Mouse (Mus musculus) embryonic facial prominence, embryonic 10.5 days (tissue): ENCODE measurements around the gene Cplx1. TPM values are rescaled to one million over a fixed set of nuclear protein-coding genes. Genes with fewer than 3 reads are reported as not detected.

ENCODE experiments used
- DNase-seq: peaks from one replicate; pipeline ENCODE4 v3.0.0-alpha.2; 2017; ENCODE audit warnings: low spot score
- H3K27ac ChIP-seq: fragments of 300-500 bp; sonication (generic); replicated peaks from 2 replicates; pipeline ENCODE4 v1.5.1; 2016; ENCODE audit warnings: mild to moderate bottlenecking
- H3K27me3 ChIP-seq: fragments of 300-500 bp; sonication (generic); replicated peaks from 2 replicates; pipeline ENCODE4 v1.6.1; 2016; ENCODE audit warnings: low read depth, mild to moderate bottlenecking; ENCODE audit not compliant: poor library complexity, severe bottlenecking
- H3K36me3 ChIP-seq: fragments of 300-500 bp; sonication (generic); replicated peaks from 2 replicates; pipeline ENCODE4 v1.6.1; 2016; ENCODE audit warnings: mild to moderate bottlenecking, moderate library complexity
- H3K4me1 ChIP-seq: fragments of 300-500 bp; sonication (generic); 2 replicates; pipeline ENCODE4 v1.6.1; 2016
- H3K4me3 ChIP-seq: fragments of 300-500 bp; sonication (generic); 2 replicates; pipeline ENCODE4 v1.5.1; 2016; ENCODE audit warnings: mild to moderate bottlenecking, moderate library complexity
- H3K9me3 ChIP-seq: fragments of 300-500 bp; sonication (generic); 2 replicates; pipeline ENCODE4 v1.6.1; 2016; ENCODE audit warnings: mild to moderate bottlenecking
- WGBS: fragments of 180-500 bp; shearing (Covaris S2); methylation state at CpG from one replicate; pipeline ENCODE4 v1.1.7; 2016; 5-methylcytosine and 5-hydroxymethylcytosine counted together
- polyA plus RNA-seq: library from polyadenylated mRNA; unstranded; fragments of >200 nt; fragmentation: Nextera tagmentation; extraction: Ambion mirVana; gene quantifications from 2 replicates; pipeline ENCODE4 v1.2.1, GENCODE M21; 2016

The Cplx1 gene
- 2.7 and 4.0 TPM in 2 replicates for polyA plus RNA-seq

- Histone ChIP-seq H3K4me1 (peaks cover 15% of the 10 kb centered on the region), H3K27me3 (peaks cover 45% of the 10 kb centered on the region), H3K36me3 (no peaks in the 10 kb centered on the region), H3K4me3 (peak within 1 kb of the TSS; percentile 60), H3K27ac (no peak within 1 kb of the TSS), H3K9me3 (no peaks in the 10 kb centered on the region)
- WGBS = under 1% methylated on average over 56 of the region's 56 CpGs
- peak; percentile 83 for DNase-seq
These were observed at the start of gene Cplx1 for GRCm38 (mm10) chr5:108549489-108550206. Gene Cplx1, minus strand, starts transcription at chr5:108550024.

GRCm38 (mm10) chr5:108581361-108581891, 31.6 kb upstream of the Cplx1 start:
- 92% methylated on average over 3 of the region's 3 CpGs for WGBS
- peaks cover 96% of the 10 kb centered on the region for H3K36me3 ChIP-seq
- no peaks in the 10 kb centered on the region for H3K9me3 ChIP-seq
- H3K4me3 ChIP-seq = no peak overlapping the region
- H3K27ac ChIP-seq = no peak overlapping the region
- no peaks in the 10 kb centered on the region for H3K4me1 ChIP-seq
- DNase-seq = no peak
- H3K27me3 ChIP-seq = no peaks in the 10 kb centered on the region

DNA sequence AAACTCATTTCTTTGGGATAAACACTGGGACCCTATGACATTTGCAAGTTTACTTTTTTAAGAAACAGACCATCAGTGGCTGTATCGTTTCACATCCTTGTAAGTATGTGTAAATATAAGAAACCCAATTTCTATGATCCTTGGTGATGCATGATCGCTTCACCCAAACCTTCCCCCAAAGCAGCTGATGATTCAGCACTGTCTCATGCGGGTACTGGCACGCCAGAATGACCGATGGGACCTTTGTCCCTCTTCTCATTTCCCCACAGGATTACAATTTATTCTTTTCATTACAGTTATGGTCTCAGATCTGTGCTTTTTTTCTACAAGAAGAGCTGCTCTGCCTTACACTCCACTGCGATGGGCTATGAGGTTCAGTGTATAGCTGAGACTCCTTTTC, 23.2 kb upstream of the Cplx1 start:
- 95% methylated on average over 6 of the region's 6 CpGs for WGBS
- peaks cover 100% of the 10 kb centered on the region for H3K36me3 ChIP-seq
- H3K9me3 ChIP-seq = no peaks in the 10 kb centered on the region
- H3K27me3 ChIP-seq = no peaks in the 10 kb centered on the region
- H3K4me1 ChIP-seq = no peaks in the 10 kb centered on the region
- no peak overlapping the region for H3K4me3 ChIP-seq
- H3K27ac ChIP-seq = no peak overlapping the region
- no peak for DNase-seq

GRCm38 (mm10) chr5:108570991-108571390, 21.2 kb upstream of the Cplx1 start:
- Histone ChIP-seq H3K4me3 (no peak overlapping the region), H3K9me3 (no peaks in the 10 kb centered on the region), H3K27me3 (no peaks in the 10 kb centered on the region), H3K27ac (no peak overlapping the region), H3K4me1 (no peaks in the 10 kb centered on the region), H3K36me3 (peaks cover 99% of the 10 kb centered on the region)
- no peak for DNase-seq
- WGBS = 86% methylated on average over 1 of the region's 1 CpGs

DNA sequence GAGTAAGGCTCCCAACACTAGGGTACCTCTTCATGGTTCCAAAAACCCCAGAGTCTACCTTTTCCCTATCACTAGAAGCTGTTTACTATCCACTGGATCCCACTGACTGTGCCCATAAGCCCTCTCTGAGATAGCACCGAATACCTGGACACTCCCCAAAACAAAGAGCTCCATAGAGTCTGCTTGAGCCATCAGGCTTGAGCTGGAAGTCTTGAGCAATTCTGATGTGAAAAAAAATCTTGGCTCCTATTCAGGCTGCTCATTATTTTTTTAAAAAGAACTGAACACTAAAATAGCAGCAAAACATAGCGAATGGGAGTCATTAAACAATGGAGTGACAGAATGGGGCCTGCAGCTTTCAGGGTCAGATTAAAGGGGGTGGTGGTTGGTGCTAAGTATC, 17.3 kb upstream of the Cplx1 start:
- H3K4me3 ChIP-seq = no peak overlapping the region
- H3K4me1 ChIP-seq = no peaks in the 10 kb centered on the region
- WGBS = 95% methylated on average over 2 of the region's 2 CpGs
- no peaks in the 10 kb centered on the region for H3K27me3 ChIP-seq
- no peaks in the 10 kb centered on the region for H3K9me3 ChIP-seq
- peaks cover 71% of the 10 kb centered on the region for H3K36me3 ChIP-seq
- no peak overlapping the region for H3K27ac ChIP-seq
- DNase-seq = no peak

DNA sequence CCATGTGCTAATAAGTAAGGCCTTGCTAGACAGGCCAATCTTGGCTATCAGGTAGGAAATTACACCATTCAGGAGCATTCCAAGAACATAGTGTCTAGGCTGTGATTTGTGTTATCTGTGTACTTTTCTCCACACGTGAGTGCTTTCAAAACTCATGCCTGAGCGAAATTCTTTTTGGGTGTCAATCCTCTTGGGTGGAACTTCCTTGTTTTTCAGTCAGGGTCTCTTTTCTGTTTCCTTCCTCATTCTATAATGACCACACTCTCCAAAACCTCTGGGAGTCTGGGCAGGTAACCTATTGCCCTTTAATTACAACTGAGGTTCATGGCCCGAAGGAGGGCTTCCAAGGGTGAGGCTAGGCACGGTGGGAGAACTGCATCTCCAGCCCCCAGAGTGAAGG, 16.7 kb upstream of the Cplx1 start:
- H3K4me1 ChIP-seq = no peaks in the 10 kb centered on the region
- no peak overlapping the region for H3K4me3 ChIP-seq
- no peak for DNase-seq
- peaks cover 65% of the 10 kb centered on the region for H3K36me3 ChIP-seq
- H3K9me3 ChIP-seq = no peaks in the 10 kb centered on the region
- WGBS = 84% methylated on average over 4 of the region's 4 CpGs
- no peaks in the 10 kb centered on the region for H3K27me3 ChIP-seq
- H3K27ac ChIP-seq = no peak overlapping the region

- no peak overlapping the region for H3K27ac ChIP-seq
- WGBS = 90% methylated on average over 2 of the region's 2 CpGs
- H3K9me3 ChIP-seq = no peaks in the 10 kb centered on the region
- DNase-seq = no peak
- no peak overlapping the region for H3K4me3 ChIP-seq
- no peaks in the 10 kb centered on the region for H3K27me3 ChIP-seq
- H3K4me1 ChIP-seq = no peaks in the 10 kb centered on the region
- H3K36me3 ChIP-seq = peaks cover 54% of the 10 kb centered on the region
These were observed 15.6 kb upstream of the Cplx1 start for GRCm38 (mm10) chr5:108565381-108565780.

GRCm38 (mm10) chr5:108564346-108564745, 14.5 kb upstream of the Cplx1 start:
- H3K27me3 ChIP-seq = no peaks in the 10 kb centered on the region
- no peak overlapping the region for H3K27ac ChIP-seq
- no peak for DNase-seq
- H3K36me3 ChIP-seq = peaks cover 44% of the 10 kb centered on the region
- no peaks in the 10 kb centered on the region for H3K4me1 ChIP-seq
- H3K9me3 ChIP-seq = no peaks in the 10 kb centered on the region
- no peak overlapping the region for H3K4me3 ChIP-seq
- 81% methylated on average over 3 of the region's 3 CpGs for WGBS

DNA sequence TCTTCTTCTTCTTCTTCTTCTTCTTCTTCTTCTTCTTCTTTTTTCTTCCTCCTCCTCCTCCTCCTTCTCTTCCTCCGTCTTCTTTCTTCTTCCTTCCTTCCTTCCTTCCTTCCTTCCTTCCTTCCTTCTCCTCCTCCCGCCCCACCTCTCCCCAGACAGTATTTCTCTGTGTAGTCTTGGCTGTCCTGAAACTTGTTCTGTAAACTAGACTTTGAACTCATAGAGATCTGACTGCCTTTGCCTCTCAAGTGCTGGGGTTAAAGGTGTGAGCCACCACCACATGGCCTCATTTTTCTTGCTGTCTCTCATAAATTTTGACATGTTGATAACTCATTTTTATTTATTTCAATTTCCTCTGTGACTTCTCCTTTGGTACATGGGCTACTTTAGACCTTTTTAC, 12.7 kb upstream of the Cplx1 start:
- no peaks in the 10 kb centered on the region for H3K4me1 ChIP-seq
- 79% methylated on average over 2 of the region's 2 CpGs for WGBS
- no peaks in the 10 kb centered on the region for H3K9me3 ChIP-seq
- H3K27ac ChIP-seq = no peak overlapping the region
- no peaks in the 10 kb centered on the region for H3K27me3 ChIP-seq
- DNase-seq = no peak
- H3K4me3 ChIP-seq = no peak overlapping the region
- peaks cover 25% of the 10 kb centered on the region for H3K36me3 ChIP-seq

DNA sequence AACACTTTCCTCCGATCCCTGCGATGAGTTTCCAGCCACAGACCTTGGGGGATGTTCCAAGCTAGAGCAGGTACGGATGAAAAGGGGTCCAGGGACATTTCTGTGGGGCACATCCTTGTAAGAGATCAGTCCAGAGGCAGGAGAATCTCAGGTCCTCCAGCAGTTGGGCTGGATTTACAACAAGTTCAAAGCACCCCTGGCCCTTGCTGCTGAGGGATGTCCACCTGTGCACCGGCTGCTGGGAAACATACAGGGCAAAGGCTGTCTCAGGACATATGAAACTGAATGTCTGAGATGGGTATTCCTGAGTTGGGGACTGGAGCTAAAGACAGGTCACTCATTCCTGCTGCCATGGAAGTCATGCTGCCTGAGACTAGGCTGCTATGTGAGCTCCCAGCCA, 7.2 kb upstream of the Cplx1 start:
- H3K4me1 ChIP-seq = no peaks in the 10 kb centered on the region
- no peak overlapping the region for H3K27ac ChIP-seq
- no peaks in the 10 kb centered on the region for H3K36me3 ChIP-seq
- WGBS = 81% methylated on average over 4 of the region's 4 CpGs
- H3K27me3 ChIP-seq = no peaks in the 10 kb centered on the region
- H3K4me3 ChIP-seq = no peak overlapping the region
- no peak for DNase-seq
- H3K9me3 ChIP-seq = no peaks in the 10 kb centered on the region

DNA sequence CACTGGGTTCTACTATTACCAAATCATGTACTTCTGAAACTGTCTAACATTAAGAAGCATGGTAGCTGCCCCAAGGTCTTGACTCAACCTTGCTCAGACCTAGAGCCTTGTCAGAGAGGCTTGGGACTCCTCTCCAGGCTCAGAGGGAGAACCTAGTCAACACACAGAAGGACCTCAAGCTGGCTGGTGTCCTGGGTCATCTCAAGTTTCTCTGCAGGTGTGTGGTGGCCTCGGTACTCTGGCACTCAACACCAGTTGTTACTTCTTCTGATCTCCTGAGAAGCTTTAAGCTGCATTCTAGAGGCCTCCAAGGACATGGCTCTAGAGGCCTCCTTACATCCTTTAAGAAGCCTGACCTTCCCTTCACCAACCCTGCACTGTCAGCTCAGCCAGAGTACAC, 4.2 kb upstream of the Cplx1 start:
- Histone ChIP-seq H3K4me3 (no peak overlapping the region), H3K36me3 (no peaks in the 10 kb centered on the region), H3K9me3 (no peaks in the 10 kb centered on the region), H3K4me1 (peaks cover 15% of the 10 kb centered on the region), H3K27ac (no peak overlapping the region), H3K27me3 (peaks cover 27% of the 10 kb centered on the region)
- WGBS = 77% methylated on average over 1 of the region's 1 CpGs
- DNase-seq = no peak

DNA sequence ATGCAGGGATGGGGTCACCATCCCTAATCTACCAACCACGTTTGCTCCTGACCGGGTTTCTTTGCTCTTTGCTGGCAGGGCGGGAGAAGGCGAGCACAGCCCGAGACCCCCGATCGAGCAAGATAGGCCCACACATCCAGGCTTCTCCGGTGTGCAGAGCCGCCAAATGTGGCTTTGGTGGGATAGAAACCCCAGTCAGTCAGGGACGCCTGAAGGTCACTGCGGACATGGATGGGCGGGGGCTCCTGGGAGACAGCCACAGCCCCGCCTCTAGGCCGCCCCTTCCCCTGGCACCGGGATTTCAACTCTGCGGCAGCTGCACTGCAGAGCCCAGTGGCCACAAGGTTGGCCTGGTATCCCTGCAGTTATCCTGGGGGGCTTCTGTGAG, 377 bp upstream of the Cplx1 start:
- peak; percentile 14 for DNase-seq
- Histone ChIP-seq H3K27ac (no peak overlapping the region), H3K36me3 (no peaks in the 10 kb centered on the region), H3K27me3 (peaks cover 45% of the 10 kb centered on the region), H3K9me3 (no peaks in the 10 kb centered on the region), H3K4me3 (peak overlapping the region; percentile 60), H3K4me1 (peaks cover 15% of the 10 kb centered on the region)
- WGBS = under 1% methylated on average over 16 of the region's 16 CpGs

DNA sequence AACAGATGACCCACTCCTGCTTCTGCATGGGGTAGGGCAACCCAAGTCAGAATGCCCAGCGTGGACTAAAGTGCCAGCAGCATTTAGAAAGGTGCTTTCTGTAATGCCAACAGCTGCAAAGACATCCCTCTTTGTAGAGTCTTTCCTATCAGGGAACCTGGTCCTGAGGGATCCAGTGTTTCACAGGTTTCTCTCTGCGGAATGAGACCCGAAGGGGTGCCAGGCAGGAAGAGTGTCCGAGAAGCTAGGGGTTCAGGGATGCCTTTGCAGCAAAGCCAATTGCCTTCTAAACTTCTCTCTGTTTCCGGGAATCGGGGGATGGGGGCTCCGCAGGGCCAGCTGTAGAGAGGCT, 711 bp downstream of the Cplx1 start:
- no peaks in the 10 kb centered on the region for H3K36me3 ChIP-seq

More for the DNA sequence above, 711 bp downstream of the Cplx1 start:
- peaks cover 45% of the 10 kb centered on the region for H3K27me3 ChIP-seq
- peak overlapping the region; percentile 60 for H3K4me3 ChIP-seq
- no peaks in the 10 kb centered on the region for H3K9me3 ChIP-seq
- WGBS = 18% methylated on average over 7 of the region's 7 CpGs
- DNase-seq = no peak
- peaks cover 15% of the 10 kb centered on the region for H3K4me1 ChIP-seq
- H3K27ac ChIP-seq = no peak overlapping the region
